Mouse (Mus musculus): ENCODE results near the gene Gm45261. TPM values are rescaled to one million over a fixed set of nuclear protein-coding genes. Genes with fewer than 3 reads are reported as not detected.

Gm45261 gene
- polyA plus RNA-seq, 1 experiment from 2014 or later: not detected

DNA sequence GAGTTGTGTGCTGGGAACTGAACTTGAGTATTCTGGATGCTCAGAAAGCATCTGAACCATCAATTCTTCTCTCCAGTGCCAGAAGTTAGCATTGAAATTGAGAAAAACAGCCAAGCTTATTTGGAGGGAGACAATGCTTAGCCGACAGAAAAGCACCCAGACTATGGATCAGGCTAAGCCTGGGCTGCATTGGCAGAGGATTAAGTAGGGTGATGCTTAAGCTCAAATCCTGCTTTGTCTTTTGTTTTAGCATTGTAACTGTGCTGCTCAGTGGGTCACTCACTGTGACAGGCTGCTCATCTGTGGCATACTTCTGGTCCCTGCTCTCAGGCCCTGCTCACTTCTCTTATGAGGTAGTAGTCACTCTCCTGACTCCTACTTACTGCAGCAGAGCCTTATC is 36.6 kb downstream of the Gm45261 start:
- no peak overlapping the region for H3K27ac ChIP-seq (ENCODE audit: low read length)
- H3K4me2 ChIP-seq (ENCODE audit: low read depth, low read length): no peak overlapping the region
- H3K9ac ChIP-seq (ENCODE audit: low read depth, low read length): no peak overlapping the region
- no peak overlapping the region for H3K4me3 ChIP-seq (ENCODE audit: low read depth, low read length)
- no peaks in the 10 kb centered on the region for H3K36me3 ChIP-seq (ENCODE audit: control insufficient read depth, insufficient read depth)
- 58% methylated on average over 1 of the region's 1 CpGs for WGBS (ENCODE audit: insufficient replicate concordance)
- no peaks in the 10 kb centered on the region for H3K9me3 ChIP-seq (replicated peaks; ENCODE audit: control insufficient read depth, low read length)
- H3K4me1 ChIP-seq (ENCODE audit: control insufficient read depth, low read depth, low read length): no peaks in the 10 kb centered on the region
- ATAC-seq (ENCODE audit: low read depth): no peak
- no peaks in the 10 kb centered on the region for H3K27me3 ChIP-seq (ENCODE audit: control insufficient read depth, insufficient read depth, low read depth, low read length)

DNA sequence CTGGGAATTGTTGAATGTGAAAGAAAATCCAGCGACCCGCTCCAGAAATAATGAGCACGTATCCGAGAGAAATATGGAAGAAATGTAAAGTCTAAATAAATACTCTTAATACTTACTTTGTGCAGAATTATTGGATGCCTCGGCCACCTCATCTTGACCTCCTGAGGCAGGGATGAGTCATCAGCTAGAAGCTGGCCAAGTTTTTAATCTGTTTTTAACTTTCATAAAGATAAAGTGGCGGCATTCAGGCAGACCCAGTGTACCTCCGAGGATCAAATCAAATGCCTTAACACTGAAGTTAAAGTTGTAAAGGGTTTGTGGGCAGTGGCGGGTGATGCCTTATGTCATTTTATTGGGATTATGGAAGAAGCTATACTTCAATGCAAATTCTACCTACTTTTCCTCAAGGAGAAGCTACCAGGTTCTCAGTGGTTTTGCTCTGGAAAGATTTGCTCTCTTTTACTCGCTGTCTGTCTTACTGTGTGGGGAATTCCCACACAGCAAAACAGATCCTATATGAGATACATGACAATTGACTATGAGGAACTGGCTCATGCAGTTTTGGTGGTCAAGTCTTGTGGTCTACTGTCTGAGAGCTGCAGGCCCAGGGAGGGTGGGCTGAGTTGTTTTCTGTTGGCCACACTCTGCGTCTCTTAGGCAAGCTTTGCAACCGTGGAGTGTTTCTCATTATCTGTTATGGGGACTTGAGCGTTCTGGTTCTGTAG is 42.8 kb downstream of the Gm45261 start:
- Histone ChIP-seq H3K27ac (ENCODE audit: low read length) (no peak overlapping the region), H3K27me3 (ENCODE audit: control insufficient read depth, insufficient read depth, low read depth, low read length) (no peaks in the 10 kb centered on the region), H3K36me3 (ENCODE audit: control insufficient read depth, insufficient read depth) (no peaks in the 10 kb centered on the region), H3K4me3 (ENCODE audit: low read depth, low read length) (no peak overlapping the region), H3K9ac (ENCODE audit: low read depth, low read length) (no peak overlapping the region), H3K4me1 (ENCODE audit: control insufficient read depth, low read depth, low read length) (no peaks in the 10 kb centered on the region), H3K4me2 (ENCODE audit: low read depth, low read length) (no peak overlapping the region), H3K9me3 (replicated peaks; ENCODE audit: control insufficient read depth, low read length) (no peaks in the 10 kb centered on the region)
- ATAC-seq (ENCODE audit: low read depth): no peak
- 48% methylated on average over 12 of the region's 12 CpGs for WGBS (ENCODE audit: insufficient replicate concordance)

DNA sequence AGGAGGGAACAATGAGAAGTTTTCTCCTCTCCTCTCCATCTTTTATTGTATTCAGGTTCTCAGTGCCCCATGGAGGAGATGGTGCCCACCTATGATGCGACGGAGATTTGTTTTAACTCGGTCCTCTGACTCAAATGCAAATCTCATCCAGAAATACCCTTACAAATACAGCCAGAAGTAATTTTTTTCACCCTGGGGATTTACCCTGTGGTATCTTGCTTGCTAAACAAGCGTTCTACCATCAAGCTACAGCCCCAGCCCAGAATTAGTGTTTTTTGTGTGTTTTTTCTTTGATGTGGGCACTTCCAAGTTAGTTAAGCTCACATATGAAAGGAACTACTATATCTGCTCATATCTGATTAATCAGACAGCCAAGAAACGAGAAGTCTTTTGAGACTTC is 44.9 kb downstream of the Gm45261 start:
- no peak for ATAC-seq (ENCODE audit: low read depth)
- Histone ChIP-seq H3K27me3 (ENCODE audit: control insufficient read depth, insufficient read depth, low read depth, low read length) (no peaks in the 10 kb centered on the region), H3K9ac (ENCODE audit: low read depth, low read length) (no peak overlapping the region), H3K9me3 (replicated peaks; ENCODE audit: control insufficient read depth, low read length) (no peaks in the 10 kb centered on the region), H3K4me2 (ENCODE audit: low read depth, low read length) (no peak overlapping the region), H3K27ac (ENCODE audit: low read length) (no peak overlapping the region), H3K36me3 (ENCODE audit: control insufficient read depth, insufficient read depth) (no peaks in the 10 kb centered on the region), H3K4me3 (ENCODE audit: low read depth, low read length) (no peak overlapping the region), H3K4me1 (ENCODE audit: control insufficient read depth, low read depth, low read length) (no peaks in the 10 kb centered on the region)
- 53% methylated on average over 5 of the region's 5 CpGs for WGBS (ENCODE audit: insufficient replicate concordance)

DNA sequence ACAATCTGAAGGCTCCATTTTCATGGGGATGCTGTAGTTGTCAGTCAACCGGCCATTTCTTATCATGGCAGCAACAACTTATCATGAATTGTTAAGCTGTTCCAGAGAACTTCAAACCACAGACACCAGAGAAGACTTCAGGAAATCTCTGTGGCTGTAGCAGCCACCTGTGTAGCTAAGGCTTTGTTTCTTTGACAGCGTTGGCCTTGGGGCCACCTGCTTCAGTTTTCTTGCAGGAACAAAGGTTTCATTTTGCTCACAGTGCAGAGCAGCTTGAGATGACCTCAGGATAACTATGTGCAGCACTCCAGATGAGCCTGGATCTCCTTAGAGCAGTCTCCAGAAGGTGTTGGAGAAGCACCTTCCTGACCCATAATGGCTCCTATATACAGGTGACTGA is 48.7 kb downstream of the Gm45261 start:
- Histone ChIP-seq H3K9me3 (replicated peaks; ENCODE audit: control insufficient read depth, low read length) (no peaks in the 10 kb centered on the region), H3K27ac (ENCODE audit: low read length) (no peak overlapping the region), H3K4me3 (ENCODE audit: low read depth, low read length) (no peak overlapping the region), H3K27me3 (ENCODE audit: control insufficient read depth, insufficient read depth, low read depth, low read length) (no peaks in the 10 kb centered on the region), H3K36me3 (ENCODE audit: control insufficient read depth, insufficient read depth) (no peaks in the 10 kb centered on the region), H3K4me2 (ENCODE audit: low read depth, low read length) (no peak overlapping the region), H3K9ac (ENCODE audit: low read depth, low read length) (no peak overlapping the region), H3K4me1 (ENCODE audit: control insufficient read depth, low read depth, low read length) (no peaks in the 10 kb centered on the region)
- ATAC-seq (ENCODE audit: low read depth): no peak
- WGBS (ENCODE audit: insufficient replicate concordance): 36% methylated on average over 2 of the region's 2 CpGs

DNA sequence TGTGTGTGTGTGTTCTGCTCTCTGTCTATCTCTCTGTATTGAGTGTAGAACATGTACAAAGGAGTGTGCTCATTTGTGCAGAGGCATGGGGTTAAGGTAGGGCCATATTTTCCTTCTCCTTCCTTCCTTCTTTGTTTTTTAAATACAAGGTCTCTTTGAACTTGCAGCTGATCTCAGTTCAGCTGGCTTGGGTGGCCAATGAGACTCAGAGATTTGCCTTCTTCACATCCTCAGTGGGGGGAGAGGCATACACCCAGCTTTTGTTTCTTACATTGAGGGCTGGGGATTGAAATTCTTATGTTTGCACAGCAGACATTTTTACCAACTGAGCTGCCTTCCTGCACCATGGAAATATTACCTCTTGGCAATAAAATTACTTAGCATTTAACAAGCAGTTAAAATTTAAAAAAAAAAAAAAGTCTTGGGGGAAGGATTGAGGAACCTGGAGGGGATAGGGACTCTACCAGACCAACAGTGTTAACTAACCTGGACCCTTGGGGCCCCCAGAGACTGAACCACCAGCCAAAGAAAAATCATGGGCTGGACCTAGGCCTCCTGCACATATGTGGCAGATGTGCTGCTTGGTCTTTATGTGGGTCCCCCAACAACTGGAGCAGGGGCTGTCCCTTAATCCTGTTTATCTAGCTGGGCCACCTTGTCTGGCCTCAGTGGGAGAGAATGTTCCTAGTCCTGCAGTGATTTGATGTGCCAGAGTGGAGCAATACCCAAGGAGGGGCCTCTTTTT is 50.8 kb downstream of the Gm45261 start:
- ATAC-seq (ENCODE audit: low read depth): no peak
- H3K27me3 ChIP-seq (ENCODE audit: control insufficient read depth, insufficient read depth, low read depth, low read length): no peaks in the 10 kb centered on the region

DNA sequence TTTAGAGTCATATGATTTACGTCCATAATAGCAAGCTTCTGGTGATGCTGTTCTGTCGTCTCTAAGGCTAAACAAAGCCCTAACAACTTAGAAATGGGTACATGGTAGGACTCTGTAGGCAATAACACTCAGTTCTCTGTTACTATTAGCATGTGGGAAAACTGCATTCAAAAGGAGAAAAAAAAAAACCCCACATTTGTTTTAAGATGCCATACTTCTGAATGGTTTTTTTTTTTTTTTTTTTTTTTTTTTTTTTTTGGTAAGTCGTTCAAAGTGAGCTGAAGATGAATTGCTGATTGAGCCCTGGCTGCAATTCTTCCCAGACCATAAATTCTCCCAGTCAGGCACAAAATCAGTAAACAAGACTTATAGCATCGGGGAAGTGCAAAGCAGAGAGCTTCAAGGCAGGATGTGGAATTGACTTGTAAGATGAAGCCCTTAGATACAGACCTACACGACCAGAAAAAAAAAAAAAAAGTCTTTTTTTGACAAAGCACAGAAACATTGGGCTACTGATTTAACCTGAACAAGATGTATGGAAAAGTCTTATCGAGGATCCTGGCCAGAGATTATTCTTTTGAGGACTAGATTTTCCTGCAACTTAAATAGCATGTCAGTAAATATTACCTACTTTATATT is 51.7 kb downstream of the Gm45261 start:
- Histone ChIP-seq H3K4me1 (ENCODE audit: control insufficient read depth, low read depth, low read length) (no peaks in the 10 kb centered on the region), H3K27me3 (ENCODE audit: control insufficient read depth, insufficient read depth, low read depth, low read length) (no peaks in the 10 kb centered on the region), H3K4me3 (ENCODE audit: low read depth, low read length) (no peak overlapping the region), H3K4me2 (ENCODE audit: low read depth, low read length) (no peak overlapping the region), H3K9ac (ENCODE audit: low read depth, low read length) (no peak overlapping the region), H3K9me3 (replicated peaks; ENCODE audit: control insufficient read depth, low read length) (no peaks in the 10 kb centered on the region), H3K27ac (ENCODE audit: low read length) (no peak overlapping the region), H3K36me3 (ENCODE audit: control insufficient read depth, insufficient read depth) (no peaks in the 10 kb centered on the region)
- ATAC-seq (ENCODE audit: low read depth): no peak
- 31% methylated on average over 6 of the region's 6 CpGs for whole genome bisulfite sequencing (ENCODE audit: insufficient replicate concordance)

More for the DNA sequence above, 50.8 kb downstream of the Gm45261 start:
- H3K27ac ChIP-seq (ENCODE audit: low read length): no peak overlapping the region
- H3K9ac ChIP-seq (ENCODE audit: low read depth, low read length): no peak overlapping the region
- H3K9me3 ChIP-seq (replicated peaks; ENCODE audit: control insufficient read depth, low read length): no peaks in the 10 kb centered on the region
- no peaks in the 10 kb centered on the region for H3K36me3 ChIP-seq (ENCODE audit: control insufficient read depth, insufficient read depth)
- H3K4me3 ChIP-seq (ENCODE audit: low read depth, low read length): no peak overlapping the region
- no peaks in the 10 kb centered on the region for H3K4me1 ChIP-seq (ENCODE audit: control insufficient read depth, low read depth, low read length)
- H3K4me2 ChIP-seq (ENCODE audit: low read depth, low read length): no peak overlapping the region

DNA sequence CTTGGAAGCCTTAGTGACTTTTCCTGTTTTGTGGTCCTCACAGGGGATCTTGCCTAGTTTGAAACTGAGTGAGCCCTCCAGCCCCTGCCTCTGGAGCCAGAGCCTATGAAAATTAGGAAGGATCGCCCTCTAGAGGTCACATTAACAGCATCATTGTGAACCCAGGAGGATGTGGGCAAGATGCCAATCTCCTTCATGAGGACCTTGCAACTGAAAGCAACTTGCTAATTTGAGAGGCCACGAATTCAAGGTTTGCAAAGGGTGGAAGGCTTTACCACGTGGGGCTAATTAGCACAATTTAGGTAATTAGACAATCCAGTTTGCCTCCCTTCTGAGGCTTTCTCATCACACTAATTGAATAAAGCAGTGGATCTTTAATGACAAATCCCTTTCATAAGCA is 52.7 kb downstream of the Gm45261 start:
- H3K9ac ChIP-seq (ENCODE audit: low read depth, low read length): no peak overlapping the region
- ATAC-seq (ENCODE audit: low read depth): no peak

DNA sequence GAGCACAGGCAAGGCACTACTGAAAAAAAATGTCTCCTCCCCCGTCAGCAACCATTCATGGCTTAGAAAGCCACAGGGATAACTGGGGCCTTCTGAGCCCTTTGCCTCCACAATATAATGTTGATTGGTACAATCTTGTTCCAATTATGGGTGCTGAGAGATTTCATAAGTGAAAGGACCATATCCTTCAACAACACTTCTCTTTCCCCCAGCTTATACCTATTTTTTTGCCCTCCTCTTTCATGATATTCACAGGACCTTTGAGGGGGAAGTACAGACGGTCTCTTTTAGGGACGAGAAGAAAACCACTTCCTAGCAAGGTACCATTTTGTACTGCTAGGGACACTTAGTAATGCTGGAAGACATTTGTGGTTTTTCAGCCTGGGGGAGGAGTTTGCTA is 57.1 kb downstream of the Gm45261 start:
- 44% methylated on average over 3 of the region's 3 CpGs for WGBS (ENCODE audit: insufficient replicate concordance)
- ATAC-seq (ENCODE audit: low read depth): no peak

More for the DNA sequence above, 52.7 kb downstream of the Gm45261 start:
- Histone ChIP-seq H3K4me1 (ENCODE audit: control insufficient read depth, low read depth, low read length) (no peaks in the 10 kb centered on the region), H3K36me3 (ENCODE audit: control insufficient read depth, insufficient read depth) (no peaks in the 10 kb centered on the region), H3K4me2 (ENCODE audit: low read depth, low read length) (no peak overlapping the region), H3K27ac (ENCODE audit: low read length) (no peak overlapping the region), H3K27me3 (ENCODE audit: control insufficient read depth, insufficient read depth, low read depth, low read length) (no peaks in the 10 kb centered on the region), H3K4me3 (ENCODE audit: low read depth, low read length) (no peak overlapping the region), H3K9me3 (replicated peaks; ENCODE audit: control insufficient read depth, low read length) (no peaks in the 10 kb centered on the region)
- 0% methylated on average over 3 of the region's 3 CpGs for WGBS (ENCODE audit: insufficient replicate concordance)

DNA sequence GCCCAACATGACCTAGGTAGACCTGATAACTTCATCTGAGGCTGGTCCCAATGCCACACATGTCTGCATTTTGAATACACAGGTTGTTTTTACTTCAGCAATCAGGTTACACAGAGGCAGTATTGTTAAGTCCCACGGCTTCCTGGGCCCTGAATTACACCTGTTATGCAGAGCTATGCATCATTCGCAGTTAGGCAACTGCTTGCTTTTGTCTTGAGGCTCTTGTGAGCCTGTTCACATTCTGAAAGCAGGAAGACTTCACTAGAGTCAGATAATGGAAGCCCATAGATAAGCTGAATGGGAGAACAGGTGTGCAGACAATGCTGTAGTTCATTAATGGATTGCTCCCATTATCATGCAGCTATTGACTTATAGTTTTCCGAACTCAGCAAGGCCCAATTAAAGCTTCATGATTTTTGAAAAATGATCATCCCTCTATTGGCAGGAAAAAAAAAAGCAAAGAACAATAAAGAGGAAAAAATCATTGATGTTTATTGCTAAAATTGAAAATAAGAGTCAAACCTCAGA is 57.8 kb downstream of the Gm45261 start:
- H3K27me3 ChIP-seq (ENCODE audit: control insufficient read depth, insufficient read depth, low read depth, low read length): no peaks in the 10 kb centered on the region
- H3K4me3 ChIP-seq (ENCODE audit: low read depth, low read length): no peak overlapping the region
- no peaks in the 10 kb centered on the region for H3K36me3 ChIP-seq (ENCODE audit: control insufficient read depth, insufficient read depth)
- H3K9ac ChIP-seq (ENCODE audit: low read depth, low read length): no peak overlapping the region
- 64% methylated on average over 3 of the region's 3 CpGs for WGBS (ENCODE audit: insufficient replicate concordance)
- H3K4me2 ChIP-seq (ENCODE audit: low read depth, low read length): no peak overlapping the region
- ATAC-seq (ENCODE audit: low read depth): no peak
- no peak overlapping the region for H3K27ac ChIP-seq (ENCODE audit: low read length)
- H3K4me1 ChIP-seq (ENCODE audit: control insufficient read depth, low read depth, low read length): no peaks in the 10 kb centered on the region; the same call in 1 of the 2 replicates
- H3K9me3 ChIP-seq (replicated peaks; ENCODE audit: control insufficient read depth, low read length): no peaks in the 10 kb centered on the region

More for the DNA sequence above, 57.1 kb downstream of the Gm45261 start:
- no peak overlapping the region for H3K9ac ChIP-seq (ENCODE audit: low read depth, low read length)
- no peak overlapping the region for H3K4me2 ChIP-seq (ENCODE audit: low read depth, low read length)
- H3K4me3 ChIP-seq (ENCODE audit: low read depth, low read length): no peak overlapping the region
- H3K27ac ChIP-seq (ENCODE audit: low read length): no peak overlapping the region
- no peaks in the 10 kb centered on the region; the same call in 1 of the 2 replicates for H3K4me1 ChIP-seq (ENCODE audit: control insufficient read depth, low read depth, low read length)
- H3K27me3 ChIP-seq (ENCODE audit: control insufficient read depth, insufficient read depth, low read depth, low read length): no peaks in the 10 kb centered on the region
- H3K9me3 ChIP-seq (replicated peaks; ENCODE audit: control insufficient read depth, low read length): no peaks in the 10 kb centered on the region
- no peaks in the 10 kb centered on the region for H3K36me3 ChIP-seq (ENCODE audit: control insufficient read depth, insufficient read depth)

Measured in liver, embryonic 16.5 days (tissue).